Mouse (Mus musculus) yolk sac, embryonic 10.5 days (tissue): ENCODE measurements around the gene Igtp.
"Not testable (repeated sequence)": the region's sequence is repeated elsewhere in the genome, so short reads cannot be mapped to it uniquely, and the experiment has no call there.

Experiments used
- DNase-seq: peaks from one replicate; pipeline ENCODE4 v3.0.0-alpha.2; 2017; ENCODE audit warnings: low spot score

Gene Igtp

GRCm38 (mm10) chr11:58199229-58200037, at the start of gene Igtp, which contains the start of gene Irgm2:
TSS of gene Igtp (plus strand) at chr11:58199556.
TSS of gene Irgm2 (plus strand) at chr11:58199618.
- peak; percentile 72 for DNase-seq

DNA sequence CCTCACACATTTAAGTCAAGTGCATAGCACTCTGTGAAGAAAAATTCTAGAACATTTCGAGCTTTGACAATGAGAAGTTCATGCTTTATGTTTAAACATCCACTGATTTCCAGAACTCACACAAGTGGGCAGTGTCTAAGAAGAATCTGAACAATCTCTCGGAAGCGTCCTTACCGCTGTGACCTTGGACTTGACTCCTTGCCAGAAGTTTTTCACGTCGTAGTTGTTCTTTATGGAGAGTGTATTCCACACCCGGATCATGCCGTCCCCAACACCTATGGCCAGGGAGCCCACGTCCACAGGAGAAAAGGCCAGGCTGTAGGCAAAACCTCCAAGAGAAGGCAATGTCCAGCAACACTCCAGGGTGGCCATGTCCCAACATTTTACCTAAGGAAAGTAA, 43.9 kb upstream of the Igtp start:
- DNase-seq = no peak

- DNase-seq = no peak
Measured at GRCm38 (mm10) chr11:58156871-58157270, 42.5 kb upstream of the Igtp start.

- no peak for DNase-seq
Measured at GRCm38 (mm10) chr11:58165072-58165471, 34.3 kb upstream of the Igtp start.

GRCm38 (mm10) chr11:58167822-58168166, 31.6 kb upstream of the Igtp start:
- no peak for DNase-seq

GRCm38 (mm10) chr11:58168167-58168915, 31.0 kb upstream of the Igtp start, which contains the start of gene Gemin5:
TSS of gene Gemin5 (minus strand) at chr11:58168539.
- DNase-seq = peak; percentile 84

- no peak for DNase-seq
Measured at GRCm38 (mm10) chr11:58169666-58170065, 29.7 kb upstream of the Igtp start.

DNA sequence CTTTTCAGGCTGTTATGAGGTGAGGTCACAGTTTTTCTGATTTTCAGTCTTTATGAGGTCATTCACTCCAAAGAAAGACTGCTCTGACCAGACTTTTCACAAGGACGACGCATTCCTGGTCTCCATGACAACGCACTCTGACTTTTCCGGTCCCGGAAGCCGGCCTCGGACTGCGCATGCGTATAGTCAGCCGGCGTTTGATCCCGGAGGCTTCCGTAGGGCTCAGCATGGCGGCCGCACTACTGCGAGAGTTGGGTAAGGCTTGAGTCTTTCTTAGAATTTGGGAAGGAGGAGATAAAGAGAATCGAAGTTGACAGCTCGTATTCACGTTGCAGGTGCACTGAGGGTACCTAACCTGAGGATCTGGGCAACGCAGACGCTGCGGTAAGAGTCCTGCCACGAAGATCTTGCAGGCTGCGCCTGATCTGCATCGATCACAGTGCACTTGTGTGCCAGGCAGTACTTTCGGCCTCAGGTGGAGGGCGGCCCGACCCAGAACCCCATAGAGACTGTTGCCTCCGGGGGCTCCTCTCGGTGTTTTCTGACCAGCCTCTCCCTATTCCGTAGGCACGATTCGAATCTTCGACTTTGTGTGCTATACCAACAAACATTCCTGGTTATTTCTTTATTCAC, 27.8 kb upstream of the Igtp start, which contains the start of gene Mrpl22:
Mrpl22 (plus strand) TSS at position 203 of the 633 bp plus-strand sequence.
- DNase-seq = peak; percentile 94

- peak; percentile 73 for DNase-seq
Measured at GRCm38 (mm10) chr11:58179563-58179962, 19.8 kb upstream of the Igtp start.

DNA sequence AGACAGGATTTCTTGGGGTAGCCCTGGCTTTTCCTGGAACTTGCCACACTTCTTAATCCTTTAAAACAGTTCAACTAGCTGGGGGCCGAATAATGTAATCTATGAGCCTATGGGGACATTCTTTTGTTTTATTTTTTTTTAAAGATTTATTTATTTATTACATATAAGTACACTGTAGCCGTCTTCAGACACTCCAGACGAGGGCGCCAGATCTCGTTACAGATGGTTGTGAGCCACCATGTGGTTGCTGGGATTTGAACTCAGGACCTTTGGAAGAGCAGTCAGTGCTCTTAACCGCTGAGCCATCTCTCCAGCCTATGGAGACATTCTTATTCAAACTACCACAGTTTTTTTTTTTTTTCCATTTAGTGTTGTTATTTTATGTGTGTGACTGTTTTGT, 19.4 kb upstream of the Igtp start:
- not testable (repeated sequence) for DNase-seq

DNA sequence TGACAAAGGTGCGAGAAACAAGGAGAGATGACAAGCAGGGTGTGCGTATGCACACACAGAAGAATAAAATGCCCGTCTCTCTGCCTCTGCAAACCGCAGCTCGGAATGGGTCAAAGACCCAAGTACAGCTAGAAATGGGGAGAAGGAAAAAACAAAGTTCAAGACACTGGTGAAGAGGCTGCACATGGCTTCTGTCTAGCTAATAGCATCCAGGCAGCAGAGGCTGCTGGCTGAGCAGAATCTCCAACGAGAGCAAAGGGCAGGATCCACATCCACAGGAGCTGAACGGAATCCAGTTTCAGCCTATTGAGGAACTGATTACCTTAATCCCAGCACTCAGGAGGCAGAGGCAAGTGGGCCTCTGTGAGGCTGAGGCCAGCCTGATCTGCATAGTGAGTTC, 18.6 kb upstream of the Igtp start:
- DNase-seq = no peak

- DNase-seq = no peak
Measured at GRCm38 (mm10) chr11:58183579-58183978, 15.8 kb upstream of the Igtp start.

DNA sequence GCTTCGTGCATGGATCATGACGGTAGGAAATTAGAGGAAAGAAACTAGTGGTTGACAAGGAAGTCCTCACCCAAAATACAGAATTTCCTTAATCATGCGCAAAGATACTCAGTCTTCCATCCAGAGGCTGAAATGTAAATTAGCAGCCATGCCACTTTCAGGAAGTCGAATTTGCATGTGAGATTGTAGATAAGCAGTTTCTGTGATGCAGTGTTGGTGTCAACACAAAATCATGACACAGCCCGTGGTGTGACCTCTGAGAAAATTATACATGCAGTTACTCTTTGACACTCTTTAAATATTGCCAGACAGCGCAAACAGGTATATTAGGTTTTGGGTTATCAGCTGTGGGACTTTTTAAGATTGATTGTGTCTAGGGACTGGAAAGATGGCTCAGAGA, 9.7 kb upstream of the Igtp start:
- no peak for DNase-seq

- DNase-seq = no peak
Measured at GRCm38 (mm10) chr11:58193326-58193725, 6.0 kb upstream of the Igtp start.

GRCm38 (mm10) chr11:58193860-58194520, 5.4 kb upstream of the Igtp start:
- DNase-seq = no peak

- no peak for DNase-seq
Measured at GRCm38 (mm10) chr11:58198663-58199062, 693 bp upstream of the Igtp start.

DNA sequence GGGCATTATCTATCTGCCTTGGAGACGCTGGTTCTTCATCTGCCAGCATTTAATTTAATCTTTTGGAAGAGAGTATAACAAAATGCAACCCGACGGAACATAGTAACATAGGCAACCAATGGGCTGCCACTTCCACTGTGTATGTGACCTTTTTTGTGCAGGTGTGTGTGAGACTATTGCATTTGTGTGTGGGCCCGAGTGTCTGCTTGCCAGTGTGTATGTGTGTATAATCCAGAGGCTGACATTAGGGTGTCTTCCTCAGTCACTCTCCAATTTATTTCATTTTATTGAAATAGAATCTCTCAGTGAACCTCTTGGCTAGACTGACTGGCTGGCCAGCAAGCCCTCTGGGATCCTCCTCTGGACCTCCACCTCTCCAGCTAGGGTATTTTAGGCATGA, 870 bp downstream of the Igtp start:
- no peak for DNase-seq

DNA sequence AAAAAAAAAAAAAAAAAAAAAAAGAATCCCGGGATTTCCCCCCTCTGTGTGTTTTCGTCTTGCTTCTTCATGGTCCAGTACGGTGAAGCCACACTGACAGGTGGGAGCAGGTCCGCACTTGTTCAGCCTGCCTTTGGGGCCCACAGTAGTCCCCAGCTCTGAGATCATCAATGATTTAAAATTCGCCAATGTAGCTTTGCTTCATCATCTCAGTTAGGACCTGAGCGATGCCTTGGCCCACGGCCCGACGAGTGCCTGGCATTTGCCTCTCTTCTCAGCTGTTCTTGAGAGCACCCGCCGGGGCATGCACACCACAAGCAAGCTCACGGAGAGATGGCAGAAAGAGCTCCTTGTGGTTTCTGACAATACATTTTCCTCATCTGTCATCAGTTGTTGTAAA, 1.7 kb downstream of the Igtp start:
- DNase-seq = no peak

- no peak for DNase-seq
Measured at GRCm38 (mm10) chr11:58210321-58210886, 11.0 kb downstream of the Igtp start.

- DNase-seq = no peak
Measured at GRCm38 (mm10) chr11:58211062-58211681, 11.8 kb downstream of the Igtp start.

DNA sequence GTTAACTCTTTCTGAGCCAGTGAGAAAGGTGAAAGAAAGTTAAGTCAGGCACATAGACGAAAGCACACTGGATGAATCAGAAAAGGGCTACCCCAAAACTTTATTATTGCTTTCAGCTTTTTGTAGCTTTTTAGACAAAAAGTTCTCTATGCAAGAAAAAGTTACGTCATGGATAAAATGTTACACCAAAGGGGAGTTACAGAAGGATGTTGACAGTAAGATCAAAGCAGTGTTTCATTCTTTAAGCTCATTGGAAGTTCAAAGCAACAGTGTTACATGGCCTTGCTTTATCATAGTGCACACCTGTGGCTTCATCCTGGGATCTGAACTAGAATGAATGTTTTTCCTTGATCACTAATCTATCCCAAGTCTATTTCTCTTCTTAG, 12.3 kb downstream of the Igtp start:
- DNase-seq = no peak
